Mouse (Mus musculus) megakaryocyte, adult 5-6 weeks (primary cell): ENCODE measurements around the gene Macrod2. TPM values are rescaled to one million over a fixed set of nuclear protein-coding genes. Genes with fewer than 3 reads are reported as not detected.

ENCODE experiments used
- ATAC-seq: 2 replicates; pipeline ENCODE4 v1.8.0; 2016; ENCODE audit warnings: mild to moderate bottlenecking, inconsistent platforms; ENCODE audit not compliant: poor library complexity, severe bottlenecking
- total RNA-seq, 2 experiments: library from RNA; stranded (forward) in 1 of 2; stranded (reverse) in 1 of 2; fragments of 153-499, 151-499 nt in 1 of 2; fragments of 221-1000, 200-1000 nt in 1 of 2; gene quantifications; 2 replicates each; pipeline versions ENCODE4 v1.2.3 to v1.2.4; 2015 to 2017

The Macrod2 gene
- total RNA-seq, 2 experiments from 2014 or later, result 0.31 to 1.7 TPM

DNA sequence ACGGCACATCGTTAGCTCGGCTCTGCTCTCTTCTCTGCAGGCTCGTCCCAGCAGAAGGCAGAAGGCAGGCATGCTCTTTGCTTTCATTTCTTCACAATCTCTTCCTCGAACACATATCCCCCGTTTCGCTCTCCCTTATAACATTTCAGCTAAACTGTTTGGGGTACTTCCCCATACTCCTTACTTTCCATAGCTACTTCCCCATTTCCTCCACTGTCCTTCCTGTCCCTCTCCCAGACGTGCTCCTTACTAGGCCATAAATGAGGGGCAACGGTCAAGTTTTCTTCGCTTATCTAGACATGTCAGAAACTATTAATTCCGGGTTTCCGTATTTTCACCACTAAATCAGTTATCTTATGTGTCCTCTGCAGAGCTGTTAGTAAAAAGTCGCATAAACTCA lies 383.1 kb downstream of the Macrod2 start:
- peak; percentile 89 for ATAC-seq

- no peak for ATAC-seq
Measured at GRCm38 (mm10) chr2:140783041-140783440, 387.9 kb downstream of the Macrod2 start.

- peak; percentile 95 for ATAC-seq
Measured at GRCm38 (mm10) chr2:140784626-140785025, 389.5 kb downstream of the Macrod2 start.

DNA sequence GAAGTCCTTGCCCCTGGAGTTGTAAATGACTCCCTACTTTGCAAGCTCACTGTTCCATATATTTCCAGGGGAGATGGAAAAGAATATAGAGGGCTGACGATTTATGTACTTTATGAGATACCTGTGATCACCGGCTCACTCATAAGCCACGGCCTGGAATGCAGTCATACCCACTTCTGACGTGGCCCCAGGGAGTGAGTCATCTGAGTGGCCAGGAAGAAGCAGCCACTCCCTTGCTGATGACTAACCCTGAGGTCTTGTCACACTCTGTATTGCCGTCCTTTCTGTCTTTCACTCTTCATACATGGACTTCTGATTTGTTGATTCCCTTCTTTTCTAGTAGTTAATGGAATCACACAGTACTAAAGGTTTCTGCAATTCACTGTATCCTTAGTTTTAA lies 395.3 kb downstream of the Macrod2 start:
- ATAC-seq, result peak; percentile 86

- ATAC-seq, result peak; percentile 80
Measured at GRCm38 (mm10) chr2:140793886-140794608, 398.9 kb downstream of the Macrod2 start.

DNA sequence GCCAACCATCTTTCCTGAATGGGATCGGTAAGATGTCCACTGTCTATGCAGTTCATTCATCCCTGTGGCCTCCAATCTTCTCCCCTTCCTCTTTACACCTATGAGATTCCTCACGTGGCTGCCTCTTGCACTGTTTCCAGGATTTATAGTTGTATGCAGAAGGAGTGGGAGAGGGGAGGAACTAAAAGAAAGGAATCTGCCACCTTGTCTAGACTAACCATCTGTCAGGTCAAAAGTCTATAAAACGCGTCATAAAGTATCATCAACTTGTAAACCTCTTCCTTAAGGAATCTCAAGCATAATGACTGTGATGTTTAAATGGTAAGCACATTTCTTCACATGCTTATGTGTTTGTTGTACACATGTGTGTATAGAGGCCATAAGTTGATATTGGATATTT lies 416.6 kb downstream of the Macrod2 start:
- no peak for ATAC-seq

GRCm38 (mm10) chr2:140819391-140820120 lies 424.4 kb downstream of the Macrod2 start:
- ATAC-seq, result peak; percentile 70

DNA sequence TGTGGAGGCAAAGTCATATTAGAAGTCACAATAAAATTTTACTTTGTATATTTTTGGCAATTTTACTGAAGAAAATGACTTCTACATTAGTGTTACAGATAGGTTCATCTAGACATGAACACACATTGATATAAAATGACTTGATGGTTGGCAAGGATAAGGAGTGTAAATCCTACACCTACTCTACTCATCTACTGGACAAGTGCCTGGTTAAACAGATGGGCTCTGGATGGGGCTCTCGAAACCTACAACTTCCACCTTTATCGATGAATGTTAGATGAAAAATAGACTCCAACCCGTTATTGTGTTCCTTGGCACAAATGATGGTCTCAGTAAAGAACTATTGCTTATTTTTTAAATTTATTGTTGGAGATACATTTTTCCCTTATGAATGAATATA lies 427.3 kb downstream of the Macrod2 start:
- ATAC-seq, result no peak

DNA sequence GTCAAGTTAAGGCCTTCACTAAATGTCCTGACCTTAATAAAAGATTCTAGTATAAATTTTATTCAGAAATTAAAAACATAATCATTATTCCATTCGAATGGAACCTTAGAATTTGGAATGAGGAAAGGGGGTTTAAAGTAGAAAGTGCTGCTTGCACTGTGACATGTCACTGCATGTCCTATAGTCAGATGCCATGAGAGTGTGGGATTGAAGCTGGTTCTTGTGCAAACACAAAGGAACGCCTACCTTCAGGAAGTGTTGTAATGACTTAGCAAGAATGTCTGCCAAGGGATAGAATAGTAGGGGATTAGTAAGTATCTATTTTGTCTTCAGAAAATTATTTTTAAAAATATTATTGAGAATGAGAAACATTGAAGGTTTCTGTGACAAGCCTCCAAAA lies 431.1 kb downstream of the Macrod2 start:
- no peak for ATAC-seq

GRCm38 (mm10) chr2:140828859-140829258 lies 433.8 kb downstream of the Macrod2 start:
- ATAC-seq, result no peak

GRCm38 (mm10) chr2:140830086-140830485 lies 435.0 kb downstream of the Macrod2 start:
- ATAC-seq, result no peak

DNA sequence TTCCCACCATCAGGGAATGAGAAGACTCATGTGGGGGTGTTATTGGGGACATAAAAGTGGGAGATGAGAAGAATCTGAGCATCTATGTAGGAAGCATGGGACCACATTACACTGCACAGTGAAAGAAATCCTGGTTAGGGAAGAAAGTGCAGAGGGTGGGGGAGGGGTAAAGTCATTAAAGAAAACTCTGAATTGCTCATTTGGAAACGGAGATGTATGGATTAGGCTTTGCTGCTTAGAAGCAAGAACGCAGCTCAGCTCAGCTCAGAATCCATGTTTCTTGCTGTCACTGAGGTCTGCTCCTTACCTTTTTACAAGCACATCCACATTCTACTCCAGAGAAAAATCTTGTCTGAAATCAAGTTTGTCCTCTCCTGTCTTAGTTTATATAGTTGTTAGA lies 444.3 kb downstream of the Macrod2 start:
- ATAC-seq, result no peak

DNA sequence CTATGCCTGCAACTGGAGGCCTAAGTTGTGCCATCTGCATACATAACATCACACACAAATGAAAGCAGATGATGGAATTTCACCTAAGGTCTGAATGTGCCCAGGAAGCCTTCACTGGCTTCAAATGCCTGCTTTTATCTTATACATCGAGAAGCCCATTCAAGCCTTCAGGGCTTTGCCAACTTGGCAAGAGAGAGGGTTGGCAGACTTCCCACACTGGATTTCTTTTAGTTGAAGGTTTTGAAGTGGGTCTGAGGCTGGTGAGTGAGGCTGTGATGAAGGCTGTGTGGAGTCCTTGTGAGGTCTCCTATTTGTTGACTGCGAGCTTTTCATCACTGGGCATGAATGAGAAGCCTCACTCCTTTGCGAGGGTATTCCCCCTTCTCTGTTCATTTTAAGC lies 444.8 kb downstream of the Macrod2 start:
- no peak for ATAC-seq

GRCm38 (mm10) chr2:140844030-140844429 lies 448.9 kb downstream of the Macrod2 start:
- ATAC-seq, result peak; percentile 61

GRCm38 (mm10) chr2:140847817-140848428 lies 452.8 kb downstream of the Macrod2 start:
- no peak for ATAC-seq

DNA sequence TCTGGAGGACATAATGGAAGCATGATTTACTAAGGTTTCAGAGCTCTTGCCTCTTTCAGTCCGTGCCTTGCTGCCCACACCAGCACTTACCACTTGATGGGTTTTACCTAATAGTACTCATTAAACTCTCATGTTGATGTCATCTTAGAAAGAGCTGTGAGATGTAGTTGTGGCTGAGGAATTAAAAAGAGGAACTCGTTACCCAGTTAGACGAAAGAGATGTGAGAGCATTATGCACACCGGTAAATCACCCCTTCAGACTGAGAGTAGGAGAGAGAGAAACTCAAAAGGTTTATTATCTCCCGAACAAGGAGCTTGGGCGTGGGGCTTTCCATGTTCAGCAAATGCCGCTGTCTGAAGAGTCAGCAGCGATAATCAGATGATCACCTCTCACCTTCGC lies 458.4 kb downstream of the Macrod2 start:
- ATAC-seq, result 0 out of 2 replicates have a peak, but pooled peaks have one; percentile 20

GRCm38 (mm10) chr2:140861356-140861755 lies 466.2 kb downstream of the Macrod2 start:
- no peak for ATAC-seq

DNA sequence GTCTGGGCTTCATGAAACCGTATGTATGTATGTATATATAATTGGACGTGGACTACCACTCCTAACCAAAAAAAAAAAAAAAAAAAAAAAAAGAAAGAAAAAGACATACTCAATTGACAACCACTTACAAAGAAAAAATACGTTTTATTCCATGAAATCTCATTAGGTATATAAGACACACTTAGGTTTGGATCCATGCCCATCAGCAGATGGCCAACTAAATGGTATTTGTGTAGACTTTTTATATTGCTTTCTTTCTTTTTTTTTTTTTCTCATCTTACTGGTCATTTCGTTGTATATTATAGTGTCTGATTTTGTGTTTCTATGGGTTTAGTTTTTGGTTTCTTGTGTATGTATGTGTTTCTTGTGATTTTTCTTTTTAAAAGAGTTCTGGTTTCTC lies 467.6 kb downstream of the Macrod2 start:
- no peak for ATAC-seq

- ATAC-seq, result no peak
Measured at GRCm38 (mm10) chr2:140865636-140866035, 470.5 kb downstream of the Macrod2 start.

DNA sequence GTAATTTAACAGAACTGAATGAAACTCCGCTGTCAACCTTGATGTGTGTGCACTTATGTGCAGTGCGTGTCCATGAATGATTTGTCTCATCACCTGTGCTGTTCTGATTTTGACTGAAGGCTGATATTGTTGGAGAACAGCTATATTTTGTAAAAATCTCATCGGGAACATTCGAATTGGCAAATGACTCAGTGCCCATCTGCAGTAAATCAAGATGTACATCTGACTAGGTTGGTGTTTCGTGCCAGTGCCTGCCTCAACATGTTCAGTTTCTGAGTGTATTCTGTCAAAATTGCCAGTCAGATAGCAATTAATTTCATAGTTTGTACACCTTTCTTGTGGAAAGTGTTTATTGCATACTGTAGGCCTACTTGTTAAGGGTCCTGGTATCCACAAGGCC lies 472.0 kb downstream of the Macrod2 start:
- ATAC-seq, result no peak

DNA sequence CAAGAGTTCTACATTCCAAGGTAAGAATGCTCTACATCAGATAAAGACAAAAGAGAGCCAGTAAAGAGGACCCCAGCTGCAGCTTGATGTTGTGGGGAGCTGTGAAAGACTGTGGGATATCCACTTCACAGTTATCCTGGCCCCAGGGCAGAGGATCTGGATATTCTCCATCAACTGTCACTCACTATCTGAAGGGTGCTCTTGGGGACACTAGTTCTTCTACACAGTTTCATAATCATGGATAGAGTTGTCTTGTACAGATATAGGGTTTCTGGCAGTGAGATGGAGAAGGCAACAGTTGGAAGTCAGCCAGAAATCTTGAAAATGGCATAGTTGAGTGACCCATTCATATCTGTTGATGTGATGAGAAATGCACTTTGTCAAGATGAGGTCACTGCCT lies 490.1 kb downstream of the Macrod2 start:
- no peak for ATAC-seq

DNA sequence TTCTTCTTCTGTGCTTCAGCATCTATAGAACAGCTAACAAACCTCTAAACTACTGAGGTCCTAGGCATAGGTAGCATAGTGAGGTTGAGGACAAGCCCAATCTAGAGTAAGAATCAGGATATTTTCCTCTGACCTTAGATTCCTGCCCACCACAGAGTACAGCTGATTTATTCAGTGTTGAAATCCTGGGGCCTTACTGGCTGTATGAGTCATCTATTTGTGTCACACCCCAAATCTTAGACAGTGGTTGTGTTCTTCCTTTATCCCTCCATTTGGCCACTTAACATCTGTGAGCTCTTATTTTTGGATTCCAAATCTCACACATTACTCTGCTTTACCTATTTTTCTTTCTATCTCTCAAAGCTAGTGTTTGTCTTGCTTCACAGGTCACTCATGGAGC lies 495.6 kb downstream of the Macrod2 start:
- no peak for ATAC-seq
